Mouse (Mus musculus) MEL (cell line): ENCODE data around the gene Cog3. TPM values are rescaled to one million over a fixed set of nuclear protein-coding genes. Genes with fewer than 3 reads are reported as not detected.

Experiments used
- DNase-seq: peaks from one replicate; pipeline ENCODE4 v3.0.0; 2011; ENCODE audit warnings: low read depth, low spot score
- H3K27ac ChIP-seq: 2 replicates; pipeline ENCODE4 v1.5.1; 2012; ENCODE audit warnings: low read depth, mild to moderate bottlenecking, control low read depth, low read length, moderate library complexity; ENCODE audit not compliant: control insufficient read depth
- H3K27me3 ChIP-seq, 2 experiments: fragments of 150-350 bp in 1 of 2; sonication (generic) in 1 of 2; 2 replicates each; pipeline ENCODE4 v1.6.1; 2012; ENCODE audit warnings: low read length in 2 of 2, mild to moderate bottlenecking in 2 of 2, improper control_type of control experiment in 1 of 2, moderate library complexity in 1 of 2; ENCODE audit not compliant: insufficient read depth in 2 of 2, control insufficient read depth in 1 of 2
- H3K36me3 ChIP-seq, 2 experiments: 2 replicates each; pipeline ENCODE4 v1.6.1; 2012 to 2014; ENCODE audit warnings: low read length in 2 of 2, improper control_type of control experiment in 1 of 2, inconsistent platforms in 1 of 2, mild to moderate bottlenecking in 1 of 2; ENCODE audit not compliant: insufficient read depth in 2 of 2, control insufficient read depth in 1 of 2
- H3K4me1 ChIP-seq, 2 experiments: fragments of 150-350 bp in 1 of 2; sonication (generic) in 1 of 2; 2 replicates each; pipeline ENCODE4 v1.6.1; 2012; ENCODE audit warnings: low read length in 2 of 2, improper control_type of control experiment in 1 of 2, mild to moderate bottlenecking in 1 of 2; ENCODE audit not compliant: insufficient read depth in 2 of 2, control insufficient read depth in 1 of 2
- H3K4me3 ChIP-seq, 2 experiments: fragments of 150-350 bp in 1 of 2; sonication (generic) in 1 of 2; 2 replicates each; pipeline ENCODE4 v1.5.1; 2012; ENCODE audit warnings: low read depth in 2 of 2, low read length in 2 of 2, mild to moderate bottlenecking in 2 of 2, moderate library complexity in 2 of 2, control low read depth in 1 of 2, improper control_type of control experiment in 1 of 2; ENCODE audit not compliant: control insufficient read depth in 1 of 2, insufficient read depth in 1 of 2
- H3K79me2 ChIP-seq: 2 replicates; pipeline ENCODE4 v1.6.1; 2012; ENCODE audit warnings: mild to moderate bottlenecking, low read length, moderate library complexity; ENCODE audit not compliant: control insufficient read depth, poor library complexity, insufficient read depth
- H3K9ac ChIP-seq: 2 replicates; pipeline ENCODE4 v1.6.1; 2012; ENCODE audit warnings: low read depth, mild to moderate bottlenecking, control low read depth, low read length, moderate library complexity; ENCODE audit not compliant: control insufficient read depth, poor library complexity, severe bottlenecking
- H3K9me3 ChIP-seq: fragments of 150-350 bp; sonication (generic); replicated peaks from 2 replicates; pipeline ENCODE4 v1.6.1; 2012; ENCODE audit warnings: mild to moderate bottlenecking, low read length, improper control_type of control experiment, moderate library complexity; ENCODE audit not compliant: insufficient read depth
- CHD1 ChIP-seq: IDR thresholded peaks from 2 replicates; pipeline ENCODE4 v1.6.1; 2012; ENCODE audit warnings: low read depth, mild to moderate bottlenecking, inconsistent platforms, low read length, improper control_type of control experiment
- CHD2 ChIP-seq: IDR thresholded peaks from 2 replicates; pipeline ENCODE4 v1.6.1; 2011; ENCODE audit warnings: low read length, improper control_type of control experiment
- E2F4 ChIP-seq: IDR thresholded peaks from 2 replicates; pipeline ENCODE4 v1.6.1; 2011; ENCODE audit warnings: low read depth, low read length, improper control_type of control experiment, borderline replicate concordance
- ELF1 ChIP-seq: IDR thresholded peaks from 2 replicates; pipeline ENCODE4 v1.6.1; 2014; ENCODE audit warnings: low read depth, mild to moderate bottlenecking, inconsistent platforms, low read length, improper control_type of control experiment, moderate library complexity
- EP300 ChIP-seq, 2 experiments: IDR thresholded peaks; 2 replicates each; pipeline ENCODE4 v1.6.1; 2011; ENCODE audit warnings: improper control_type of control experiment in 2 of 2, low read length in 2 of 2, low read depth in 1 of 2, mild to moderate bottlenecking in 1 of 2
- ETS1 ChIP-seq: IDR thresholded peaks from 2 replicates; pipeline ENCODE4 v1.6.1; 2012; ENCODE audit warnings: low read depth, mild to moderate bottlenecking, inconsistent platforms, low read length, improper control_type of control experiment, moderate library complexity
- GABPA ChIP-seq: IDR thresholded peaks from 2 replicates; pipeline ENCODE4 v1.6.1; 2012; ENCODE audit warnings: low read depth, mild to moderate bottlenecking, inconsistent platforms, low read length, improper control_type of control experiment, moderate library complexity
- GATA1 ChIP-seq: IDR thresholded peaks from 2 replicates; pipeline ENCODE4 v1.6.1; 2011; ENCODE audit warnings: low read depth, low read length, improper control_type of control experiment
- JUND ChIP-seq: IDR thresholded peaks from 2 replicates; pipeline ENCODE4 v1.6.1; 2011; ENCODE audit warnings: low read depth, mild to moderate bottlenecking, improper control_type of control experiment, low read length
- MAX ChIP-seq: IDR thresholded peaks from 2 replicates; pipeline ENCODE4 v1.6.1; 2011; ENCODE audit warnings: low read length, improper control_type of control experiment
- MAZ ChIP-seq: IDR thresholded peaks from 2 replicates; pipeline ENCODE4 v1.6.1; 2012; ENCODE audit warnings: low read depth, mild to moderate bottlenecking, inconsistent platforms, low read length, improper control_type of control experiment
- MEF2A ChIP-seq: IDR thresholded peaks from 2 replicates; pipeline ENCODE4 v1.6.1; 2014; ENCODE audit warnings: low read depth, mild to moderate bottlenecking, inconsistent platforms, low read length, improper control_type of control experiment; ENCODE audit not compliant: poor library complexity, insufficient replicate concordance, severe bottlenecking; ENCODE audit errors: extremely low read depth
- MXI1 ChIP-seq: IDR thresholded peaks from 2 replicates; pipeline ENCODE4 v1.6.1; 2011; ENCODE audit warnings: mild to moderate bottlenecking, low read depth, low read length, improper control_type of control experiment
- MYB ChIP-seq: IDR thresholded peaks from 2 replicates; pipeline ENCODE4 v1.6.1; 2011; ENCODE audit warnings: mild to moderate bottlenecking, low read depth, low read length, improper control_type of control experiment
- MYC ChIP-seq: IDR thresholded peaks from 2 replicates; pipeline ENCODE4 v1.6.1; 2011; ENCODE audit warnings: low read depth, mild to moderate bottlenecking, low read length, improper control_type of control experiment, moderate library complexity
- POLR2A ChIP-seq, 2 experiments: IDR thresholded peaks; 2 replicates each; pipeline ENCODE4 v1.6.1; 2011 to 2012; ENCODE audit warnings: low read length in 2 of 2, mild to moderate bottlenecking in 2 of 2, control low read depth in 1 of 2, improper control_type of control experiment in 1 of 2, low read depth in 1 of 2, moderate library complexity in 1 of 2; ENCODE audit not compliant: control insufficient read depth in 1 of 2, insufficient read depth in 1 of 2, poor library complexity in 1 of 2
- POLR2AphosphoS2 ChIP-seq: IDR thresholded peaks from 2 replicates; pipeline ENCODE4 v1.6.1; 2011; ENCODE audit warnings: low read length, improper control_type of control experiment
- RAD21 ChIP-seq: IDR thresholded peaks from 2 replicates; pipeline ENCODE4 v1.6.1; 2011; ENCODE audit warnings: mild to moderate bottlenecking, low read depth, low read length, improper control_type of control experiment
- RCOR1 ChIP-seq: IDR thresholded peaks from 2 replicates; pipeline ENCODE4 v1.6.1; 2012; ENCODE audit warnings: low read depth, mild to moderate bottlenecking, inconsistent platforms, low read length, improper control_type of control experiment
- TAL1 ChIP-seq: IDR thresholded peaks from 2 replicates; pipeline ENCODE4 v1.6.1; 2012; ENCODE audit warnings: mild to moderate bottlenecking, inconsistent platforms, low read length, moderate library complexity, mixed read lengths
- USF1 ChIP-seq: IDR thresholded peaks from 2 replicates; pipeline ENCODE4 v1.6.1; 2014; ENCODE audit warnings: low read depth, mild to moderate bottlenecking, inconsistent platforms, low read length, improper control_type of control experiment, moderate library complexity
- USF2 ChIP-seq, 2 experiments: IDR thresholded peaks; 2 replicates each; pipeline ENCODE4 v1.6.1; 2011 to 2012; ENCODE audit warnings: improper control_type of control experiment in 2 of 2, low read length in 2 of 2, borderline replicate concordance in 1 of 2, inconsistent platforms in 1 of 2, low read depth in 1 of 2, mild to moderate bottlenecking in 1 of 2; ENCODE audit not compliant: insufficient read depth in 1 of 2
- ZMIZ1 ChIP-seq: IDR thresholded peaks from 2 replicates; pipeline ENCODE4 v1.6.1; 2012; ENCODE audit warnings: low read depth, mild to moderate bottlenecking, inconsistent platforms, low read length, improper control_type of control experiment, moderate library complexity
- polyA plus RNA-seq, 2 experiments: library from polyadenylated mRNA; stranded (reverse) in 1 of 2; unstranded in 1 of 2; fragments of >175 nt in 1 of 2; fragments of >200 nt in 1 of 2; gene quantifications; 2 replicates each; pipeline versions ENCODE4 v1.2.1 to v1.2.4; 2012; ENCODE audit warnings: low replicate concordance in 2 of 2, low read depth in 1 of 2; ENCODE audit not compliant: insufficient read length in 2 of 2, insufficient read depth in 1 of 2, missing spikeins in 1 of 2
- total RNA-seq: library from RNA; depleted of rRNA; stranded (reverse); fragments of 300-350 nt; gene quantifications from 2 replicates; pipeline ENCODE4 v1.2.3, GENCODE M21; 2012

Cog3 gene
- total and polyA plus RNA-seq, 3 experiments = 15.3 to 46.1 (median 16.7) TPM

DNA sequence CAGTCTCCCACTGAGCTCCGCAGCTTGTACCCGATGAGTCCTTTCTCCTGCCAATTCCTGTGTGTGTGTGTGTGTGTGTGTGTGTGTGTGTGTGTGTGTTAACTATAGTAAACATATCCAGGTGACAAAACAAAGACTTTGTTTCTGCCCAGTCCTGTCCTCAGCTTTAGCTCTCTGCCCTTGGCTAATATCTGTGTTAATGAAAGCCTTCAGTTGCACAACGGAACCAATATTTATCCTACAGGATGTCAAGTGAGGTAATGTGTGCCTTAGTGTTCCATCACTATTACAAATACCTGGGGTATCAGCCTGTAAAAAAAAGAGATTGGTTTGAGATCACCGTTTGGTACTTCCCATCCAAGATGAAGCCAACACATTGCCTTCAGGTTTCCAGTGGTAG is 38.8 kb upstream of the Cog3 start:
- H3K27me3 ChIP-seq = peaks cover 5 to 22% of the 10 kb centered on the region in 2 experiments
- TF ChIP-seq MAX (no peak), POLR2AphosphoS2 (no peak), GABPA (no peak), JUND (no peak), EP300 (IDR thresholded peaks at IDR 0.05; ENCODE audit: low read depth in 1 of 2, low read length in 2 of 2) (no peak), MEF2A (no peak), USF2 (IDR thresholded peaks at IDR 0.05; ENCODE audit: borderline replicate concordance in 1 of 2, insufficient read depth in 1 of 2, low read depth in 1 of 2, low read length in 2 of 2) (no peak), CHD1 (no peak), MYC (no peak), MXI1 (no peak), RCOR1 (no peak), ZMIZ1 (no peak), MAZ (no peak), USF1 (no peak), TAL1 (no peak), RAD21 (no peak), POLR2A (IDR thresholded peaks at IDR 0.05; ENCODE audit: control insufficient read depth in 1 of 2, insufficient read depth in 1 of 2, low read depth in 1 of 2, low read length in 2 of 2, poor library complexity in 1 of 2) (no peak), CHD2 (no peak), GATA1 (no peak)
- TF ChIP-seq, all 39 proteins: peak for 0
- peaks cover 0 to 9% of the 10 kb centered on the region in 2 experiments; a peak in 2 of 4 replicates for H3K36me3 ChIP-seq
- no peaks in the 10 kb centered on the region for H3K79me2 ChIP-seq
- peaks cover 2 to 3% of the 10 kb centered on the region in 2 experiments; a peak in 3 of 4 replicates for H3K4me1 ChIP-seq
- no peak overlapping the region for H3K27ac ChIP-seq
- no peak overlapping the region for H3K9ac ChIP-seq
- DNase-seq = no peak
- H3K9me3 ChIP-seq = no peaks in the 10 kb centered on the region
- no peak overlapping the region for H3K4me3 ChIP-seq

DNA sequence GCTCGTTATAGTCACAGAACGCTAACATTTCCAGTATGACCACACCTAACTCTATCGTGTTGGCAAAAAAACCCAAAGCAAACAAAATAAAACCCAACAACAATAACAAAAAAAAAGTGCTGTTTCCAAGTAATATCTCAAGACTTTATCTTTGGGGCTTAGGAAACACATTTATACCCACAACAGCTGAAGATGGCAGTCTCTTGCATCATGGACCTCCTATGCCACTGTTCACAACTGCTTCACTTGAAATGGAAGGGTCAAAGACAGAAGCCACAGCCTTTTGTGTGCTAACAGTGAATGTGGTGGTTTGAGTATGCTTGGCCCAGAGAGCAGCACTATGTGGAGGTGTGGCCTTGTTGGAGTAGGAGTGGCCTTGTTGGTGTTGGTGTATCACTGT is 37.1 kb upstream of the Cog3 start:
- Histone ChIP-seq H3K9me3 (no peaks in the 10 kb centered on the region), H3K9ac (no peak overlapping the region), H3K27ac (no peak overlapping the region), H3K4me3 (no peak overlapping the region), H3K27me3 (peaks cover 5 to 11% of the 10 kb centered on the region in 2 experiments), H3K36me3 (peaks cover 0 to 10% of the 10 kb centered on the region in 2 experiments; a peak in 2 of 4 replicates), H3K79me2 (peaks cover 3% of the 10 kb centered on the region), H3K4me1 (peaks cover 3 to 6% of the 10 kb centered on the region in 2 experiments; a peak in 3 of 4 replicates)
- TF ChIP-seq MYB = no peak
- TF ChIP-seq GABPA = no peak
- TF ChIP-seq ETS1 = 0 out of 2 replicates have a peak, but pooled peaks have one; percentile 6
- no peak for TF ChIP-seq E2F4
- TF ChIP-seq ELF1 = no peak
- DNase-seq = peak; percentile 16
